Mouse (Mus musculus) kidney, adult 8-10 months (tissue): ENCODE results near the gene Cryzl2.

Experiments used
- DNase-seq, 2 experiments: peaks; one replicate each; pipeline ENCODE4 v3.0.0; 2022

The Cryzl2 gene

GRCm38 (mm10) chr1:157536471-157536870 is 78.1 kb downstream of the Cryzl2 start:
- DNase-seq, result peak; percentile 11 to 46

DNA sequence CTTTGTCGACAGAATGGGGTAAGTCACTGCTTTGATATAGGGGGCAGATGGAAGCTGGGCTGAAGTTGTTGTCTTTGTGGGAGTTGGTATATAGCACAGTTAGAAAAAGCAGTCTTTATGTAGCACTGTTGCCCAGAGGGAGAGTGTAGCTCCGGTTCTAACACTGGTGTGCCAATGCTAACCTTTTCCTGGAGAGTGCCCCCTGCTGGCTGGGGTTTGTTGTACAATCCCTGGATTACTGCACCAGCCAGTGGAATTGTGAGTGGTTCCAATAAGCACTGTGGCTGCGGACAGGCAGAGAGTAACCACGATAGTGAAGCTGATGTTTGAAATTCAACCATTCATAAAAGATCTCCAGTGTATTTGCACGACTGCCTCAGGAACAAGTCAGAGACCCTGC is 79.3 kb downstream of the Cryzl2 start:
- DNase-seq, result peak in 1 of 2 experiments; percentile 37
